Mouse (Mus musculus) heart, postnatal 0 days (tissue): ENCODE data around the gene Rgs9bp. TPM values are rescaled to one million over a fixed set of nuclear protein-coding genes. Genes with fewer than 3 reads are reported as not detected.

Experiments
- ATAC-seq: fragments of 200-750 bp; cut with Nextera tagmentation; 2 replicates; pipeline ENCODE4 v1.8.0; 2017; ENCODE audit warnings: low read depth, moderate number of reproducible peaks, moderate library complexity; ENCODE audit not compliant: insufficient read depth
- DNase-seq: peaks from one replicate; pipeline ENCODE4 v3.0.0-alpha.2; 2016; ENCODE audit warnings: low spot score
- H3K27ac ChIP-seq: fragments of 300-500 bp; sonication (generic); 2 replicates; pipeline ENCODE4 v1.5.1; 2014; ENCODE audit warnings: low read depth, mild to moderate bottlenecking
- H3K27me3 ChIP-seq: fragments of 300-500 bp; sonication (generic); 2 replicates; pipeline ENCODE4 v1.6.1; 2014; ENCODE audit warnings: low read length, mixed read lengths; ENCODE audit not compliant: control insufficient read depth, insufficient read depth
- H3K36me3 ChIP-seq: fragments of 300-500 bp; sonication (generic); replicated peaks from 2 replicates; pipeline ENCODE4 v1.6.1; 2014; ENCODE audit warnings: low read length, mixed read lengths; ENCODE audit not compliant: control insufficient read depth, insufficient read depth
- H3K4me1 ChIP-seq: fragments of 300-500 bp; sonication (generic); 2 replicates; pipeline ENCODE4 v1.6.1; 2014; ENCODE audit warnings: antibody characterized with exemption; ENCODE audit not compliant: control insufficient read depth, insufficient read depth
- H3K4me2 ChIP-seq: fragments of 300-500 bp; sonication (generic); 2 replicates; pipeline ENCODE4 v1.6.1; 2014; ENCODE audit warnings: low read depth, mild to moderate bottlenecking, low read length, moderate library complexity
- H3K4me3 ChIP-seq: fragments of 300-500 bp; sonication (generic); 2 replicates; pipeline ENCODE4 v1.5.1; 2014; ENCODE audit warnings: low read depth, low read length
- H3K9ac ChIP-seq: fragments of 300-500 bp; sonication (generic); replicated peaks from 2 replicates; pipeline ENCODE4 v1.6.1; 2014; ENCODE audit warnings: low read depth, low read length, mixed read lengths
- H3K9me3 ChIP-seq: fragments of 300-500 bp; sonication (generic); replicated peaks from 2 replicates; pipeline ENCODE4 v1.6.1; 2016; ENCODE audit warnings: low read length; ENCODE audit not compliant: control insufficient read depth
- CTCF ChIP-seq: IDR thresholded peaks from 2 replicates; pipeline ENCODE4 v1.5.1; 2016; ENCODE audit warnings: antibody characterized with exemption, control low read depth, low read depth
- EP300 ChIP-seq: IDR thresholded peaks from 2 replicates; pipeline ENCODE4 v1.6.1; 2016; ENCODE audit warnings: antibody characterized with exemption, low read depth
- WGBS: fragments of 180-500 bp; shearing (Covaris S2); extraction: QIAGEN DNeasy Blood & Tissue Kit; methylation state at CpG from one replicate; pipeline ENCODE4 v1.1.7; 2014; 5-methylcytosine and 5-hydroxymethylcytosine counted together
- polyA plus RNA-seq: library from polyadenylated mRNA; unstranded; fragments of >200 nt; fragmentation: Nextera tagmentation; extraction: Ambion mirVana; gene quantifications from 2 replicates; pipeline ENCODE4 v1.2.1, GENCODE M21; 2015
- total RNA-seq: library from RNA; depleted of rRNA; stranded (reverse); fragments of >200 nt; gene quantifications from 2 replicates; pipeline ENCODE4 v1.2.3, GENCODE M21; 2014; ENCODE audit warnings: low replicate concordance; rRNA removed

The Rgs9bp gene
- total RNA-seq, result under 0.01 TPM in 1 of 2 replicates, not detected in the other
- polyA plus RNA-seq, result 0.04 and 0.07 TPM in 2 replicates

DNA sequence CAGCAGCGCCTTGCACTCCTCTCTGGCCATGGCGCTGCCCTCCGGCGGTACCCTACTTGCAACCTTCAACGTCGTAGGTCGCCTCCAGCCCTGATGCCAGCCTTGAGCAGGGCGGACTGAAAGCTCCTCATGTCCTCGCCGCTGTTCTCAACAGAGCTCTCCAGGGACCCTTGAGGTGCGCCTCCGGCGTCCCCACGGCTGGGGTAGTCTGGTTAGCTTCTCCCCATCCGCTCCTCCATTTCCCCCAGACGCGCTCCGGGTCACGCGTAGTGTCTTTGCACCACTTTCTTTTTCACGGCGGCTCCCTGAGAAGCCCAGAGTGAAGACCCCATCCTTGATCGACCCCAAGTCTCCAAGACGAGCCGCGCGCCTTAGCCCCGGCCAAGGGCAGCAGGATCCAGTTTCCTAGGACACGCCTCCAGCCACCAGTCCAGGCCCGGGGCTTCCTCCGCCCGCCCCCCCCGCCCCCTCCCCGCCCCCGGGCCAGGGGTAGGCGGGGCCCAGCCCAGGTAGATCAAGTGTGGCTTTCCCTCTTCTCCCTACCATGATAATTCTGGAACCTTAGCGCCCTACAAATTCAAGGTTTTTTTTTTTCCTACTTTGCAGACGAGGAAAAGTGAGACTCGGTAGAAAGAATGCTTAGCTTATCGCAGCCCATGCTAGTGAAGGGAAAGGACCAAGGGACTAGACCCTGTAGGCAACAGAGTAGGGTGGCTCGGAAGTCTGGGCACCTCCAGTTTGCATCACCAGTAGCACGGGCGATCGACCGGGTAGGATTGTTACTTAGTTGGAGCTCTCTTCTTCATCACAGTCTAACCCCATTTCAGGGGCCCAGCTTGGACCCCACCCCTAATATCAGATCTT, at the start of gene Rgs9bp:
Rgs9bp (minus strand) TSS at position 392 of the 864 bp plus-strand sequence.
- under 1% methylated on average over 45 of the region's 45 CpGs for WGBS
- Histone ChIP-seq H3K36me3 (no peaks in the 10 kb centered on the region), H3K4me3 (peak within 1 kb of the TSS; percentile 81), H3K4me2 (peak within 1 kb of the TSS; percentile 87), H3K27ac (peak within 1 kb of the TSS; percentile 5; the same call in 1 of the 2 replicates), H3K9ac (peak within 1 kb of the TSS; percentile 67), H3K4me1 (peaks cover 18% of the 10 kb centered on the region), H3K9me3 (no peaks in the 10 kb centered on the region), H3K27me3 (peaks cover 29% of the 10 kb centered on the region)
- DNase-seq (peak; percentile 7), ATAC-seq (peak; percentile 55)
- TF ChIP-seq CTCF, result no peak
- TF ChIP-seq EP300, result no peak

DNA sequence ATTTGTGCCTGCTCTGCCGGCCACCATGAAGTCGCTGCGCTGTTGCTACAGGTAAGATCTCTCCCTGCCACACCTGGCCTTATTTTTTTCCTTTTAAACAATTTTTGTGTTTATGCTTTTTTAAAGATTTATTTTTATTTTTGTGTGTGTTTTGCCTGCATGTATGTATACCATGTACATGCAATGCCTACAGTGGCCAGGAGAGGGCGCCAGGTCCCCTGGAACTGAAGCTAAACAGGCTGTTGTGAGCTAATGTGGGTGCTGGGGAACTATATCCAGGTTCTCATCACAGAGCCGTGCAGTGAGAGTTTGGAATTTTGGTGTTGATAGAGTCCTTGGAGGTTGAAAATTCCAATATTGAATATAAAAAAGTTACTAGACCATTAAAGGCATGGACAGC, 43.1 kb upstream of the Rgs9bp start:
- no peaks in the 10 kb centered on the region for H3K27me3 ChIP-seq
- DNase-seq, result no peak
- ATAC-seq, result no peak
- H3K36me3 ChIP-seq, result peaks cover 60% of the 10 kb centered on the region
- TF ChIP-seq CTCF (peak; percentile 57), EP300 (no peak)
- H3K4me3 ChIP-seq, result no peak overlapping the region
- H3K4me2 ChIP-seq, result no peak overlapping the region
- H3K4me1 ChIP-seq, result no peaks in the 10 kb centered on the region
- H3K9me3 ChIP-seq, result no peaks in the 10 kb centered on the region
- H3K27ac ChIP-seq, result no peak overlapping the region
- no peak overlapping the region for H3K9ac ChIP-seq
- WGBS, result 74% methylated on average over 5 of the region's 5 CpGs

DNA sequence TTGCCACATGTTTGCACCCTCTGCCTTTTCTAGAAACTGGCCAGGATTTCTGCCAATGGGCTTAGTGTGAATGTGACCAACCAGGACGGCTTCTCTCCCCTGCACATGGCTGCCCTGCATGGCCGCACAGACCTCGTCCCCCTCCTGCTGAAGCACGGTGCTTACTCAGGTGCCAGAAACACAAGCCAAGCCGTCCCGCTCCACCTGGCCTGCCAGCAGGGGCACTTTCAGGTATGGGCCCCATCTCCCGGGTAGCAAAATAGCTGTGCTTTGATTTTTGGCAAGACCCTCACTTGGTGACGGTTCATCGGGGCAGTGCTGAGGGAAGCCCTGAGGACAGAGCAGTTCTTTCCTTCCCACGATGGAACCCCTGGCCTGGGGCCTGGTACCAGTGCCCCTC, 42.0 kb upstream of the Rgs9bp start:
- Histone ChIP-seq H3K36me3 (peaks cover 64% of the 10 kb centered on the region), H3K4me3 (no peak overlapping the region), H3K9me3 (no peaks in the 10 kb centered on the region), H3K27ac (no peak overlapping the region), H3K27me3 (no peaks in the 10 kb centered on the region), H3K4me2 (no peak overlapping the region), H3K4me1 (no peaks in the 10 kb centered on the region), H3K9ac (no peak overlapping the region)
- 93% methylated on average over 10 of the region's 10 CpGs for whole genome bisulfite sequencing
- TF ChIP-seq EP300, result no peak
- TF ChIP-seq CTCF, result no peak
- DNase-seq (no peak), ATAC-seq (no peak)

DNA sequence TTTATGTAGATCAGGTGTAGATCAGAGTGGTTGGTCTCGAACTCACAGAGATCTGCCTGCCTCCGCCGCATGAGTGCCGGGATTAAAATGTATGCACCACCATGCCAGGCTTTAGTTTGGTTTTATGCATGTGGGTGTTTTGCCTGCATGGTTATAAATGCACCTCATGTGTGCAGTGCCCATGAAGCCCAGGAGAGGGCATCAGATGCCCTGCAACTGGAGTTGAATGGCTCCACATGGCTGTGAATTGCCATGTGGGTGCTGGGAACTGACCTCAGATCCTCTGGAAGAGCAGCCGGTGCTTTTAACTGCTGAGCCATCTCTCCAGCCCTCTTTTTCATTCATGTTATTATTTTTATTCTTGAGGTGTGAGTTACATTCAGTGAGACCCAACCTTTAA, 40.7 kb upstream of the Rgs9bp start:
- no peaks in the 10 kb centered on the region for H3K27me3 ChIP-seq
- no peak overlapping the region for H3K27ac ChIP-seq
- WGBS, result 95% methylated on average over 5 of the region's 5 CpGs
- no peak overlapping the region for H3K9ac ChIP-seq
- no peaks in the 10 kb centered on the region for H3K4me1 ChIP-seq
- TF ChIP-seq EP300, result no peak
- no peak for TF ChIP-seq CTCF
- no peak for DNase-seq
- no peak overlapping the region for H3K4me3 ChIP-seq
- H3K36me3 ChIP-seq, result peaks cover 58% of the 10 kb centered on the region
- no peaks in the 10 kb centered on the region for H3K9me3 ChIP-seq
- no peak for ATAC-seq
- H3K4me2 ChIP-seq, result no peak overlapping the region

DNA sequence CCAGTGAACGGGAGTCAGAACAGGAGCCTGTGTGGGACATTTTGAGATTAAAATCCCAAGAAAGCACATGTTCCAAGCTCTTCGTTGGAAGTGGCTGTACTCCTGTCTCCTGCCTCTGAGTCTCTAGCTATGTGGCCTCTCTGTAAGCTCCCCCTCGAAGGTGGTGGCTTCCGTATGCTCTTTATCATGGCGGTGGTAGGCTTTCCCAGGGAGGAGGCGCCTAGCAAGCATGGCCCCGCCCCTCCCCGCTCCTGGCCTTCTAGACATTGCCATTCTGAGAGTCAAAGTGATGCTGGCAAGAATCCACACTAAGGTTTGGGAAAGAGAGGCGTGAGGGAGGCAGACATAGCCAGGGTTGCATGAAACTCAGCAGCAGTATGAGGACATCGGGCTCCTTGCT, 37.2 kb upstream of the Rgs9bp start:
- H3K9me3 ChIP-seq, result no peaks in the 10 kb centered on the region
- H3K9ac ChIP-seq, result no peak overlapping the region
- H3K27me3 ChIP-seq, result no peaks in the 10 kb centered on the region
- H3K4me2 ChIP-seq, result no peak overlapping the region
- DNase-seq (no peak), ATAC-seq (no peak)
- H3K4me1 ChIP-seq, result no peaks in the 10 kb centered on the region
- WGBS, result 85% methylated on average over 10 of the region's 10 CpGs
- no peak overlapping the region for H3K4me3 ChIP-seq
- H3K27ac ChIP-seq, result no peak overlapping the region
- peaks cover 52% of the 10 kb centered on the region for H3K36me3 ChIP-seq
- TF ChIP-seq CTCF, result no peak
- no peak for TF ChIP-seq EP300
